Mouse (Mus musculus) heart, embryonic 16.5 days (tissue): ENCODE measurements at regions not wholly inside any gene's neighbourhood (a gene's known extent, or its start where the extent isn't known, plus 50 kb on each side); places are given as distances from the start of the nearest gene placed in this dataset.

ENCODE experiments used
- ATAC-seq: fragments of 200-750 bp; cut with Nextera tagmentation; replicated peaks from 2 replicates; pipeline ENCODE4 v1.8.0; 2017; ENCODE audit warnings: moderate number of reproducible peaks; ENCODE audit not compliant: insufficient read depth, low FRiP score; ENCODE audit errors: extremely low read depth
- H3K27ac ChIP-seq: fragments of 300-500 bp; sonication (generic); 2 replicates; pipeline ENCODE4 v1.5.1; 2014; ENCODE audit warnings: mild to moderate bottlenecking, low read length, control low read depth, moderate library complexity
- H3K27me3 ChIP-seq: fragments of 300-500 bp; sonication (generic); 2 replicates; pipeline ENCODE4 v1.6.1; 2014; ENCODE audit warnings: low read length, mixed read lengths; ENCODE audit not compliant: control insufficient read depth, insufficient read depth
- H3K36me3 ChIP-seq: fragments of 300-500 bp; sonication (generic); 2 replicates; pipeline ENCODE4 v1.6.1; 2014; ENCODE audit not compliant: control insufficient read depth, insufficient read depth
- H3K4me1 ChIP-seq: fragments of 300-500 bp; sonication (generic); 2 replicates; pipeline ENCODE4 v1.6.1; 2014; ENCODE audit warnings: low read length, mixed read lengths; ENCODE audit not compliant: control insufficient read depth, insufficient read depth
- H3K4me2 ChIP-seq: fragments of 300-500 bp; sonication (generic); 2 replicates; pipeline ENCODE4 v1.6.1; 2014; ENCODE audit warnings: low read depth, mild to moderate bottlenecking, control low read depth, low read length
- H3K4me3 ChIP-seq: fragments of 300-500 bp; sonication (generic); 2 replicates; pipeline ENCODE4 v1.5.1; 2014; ENCODE audit warnings: mild to moderate bottlenecking, control low read depth, low read length
- H3K9ac ChIP-seq: fragments of 300-500 bp; sonication (generic); 2 replicates; pipeline ENCODE4 v1.6.1; 2014; ENCODE audit warnings: low read length, control low read depth
- H3K9me3 ChIP-seq: fragments of 300-500 bp; sonication (generic); replicated peaks from 2 replicates; pipeline ENCODE4 v1.6.1; 2016; ENCODE audit warnings: low read length; ENCODE audit not compliant: control insufficient read depth
- WGBS: fragments of 180-500 bp; shearing (Covaris S2); extraction: QIAGEN DNeasy Blood & Tissue Kit; methylation state at CpG from one replicate; pipeline ENCODE4 v1.1.7; 2014; 5-methylcytosine and 5-hydroxymethylcytosine counted together

DNA sequence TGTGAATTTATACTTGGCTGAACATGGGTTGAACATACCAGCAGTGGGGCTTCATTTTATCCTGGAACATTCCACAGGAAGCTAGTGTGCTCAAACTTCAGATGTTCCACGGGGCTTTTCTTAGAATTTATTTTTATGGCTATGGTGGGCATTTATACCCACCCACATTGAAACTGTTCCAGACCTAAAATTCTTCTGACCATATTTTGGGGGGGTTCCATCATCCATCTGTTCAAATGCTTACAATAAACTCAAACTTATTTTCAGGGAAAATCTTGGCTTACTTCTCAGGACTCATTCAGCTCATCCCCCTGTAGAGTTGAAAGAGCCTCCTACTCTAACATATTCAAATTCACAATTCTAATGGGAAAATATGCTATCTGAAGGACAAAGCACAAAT lies 506.0 kb downstream of the Mettl4 start:
- no peaks in the 10 kb centered on the region for H3K27me3 ChIP-seq
- no peaks in the 10 kb centered on the region for H3K9me3 ChIP-seq
- 49% methylated on average over 1 of the region's 1 CpGs for WGBS
- no peak overlapping the region for H3K4me2 ChIP-seq
- no peak overlapping the region for H3K27ac ChIP-seq
- no peak overlapping the region for H3K4me3 ChIP-seq
- ATAC-seq = no peak
- no peak overlapping the region for H3K9ac ChIP-seq
- H3K4me1 ChIP-seq = no peaks in the 10 kb centered on the region
- H3K36me3 ChIP-seq = no peaks in the 10 kb centered on the region

DNA sequence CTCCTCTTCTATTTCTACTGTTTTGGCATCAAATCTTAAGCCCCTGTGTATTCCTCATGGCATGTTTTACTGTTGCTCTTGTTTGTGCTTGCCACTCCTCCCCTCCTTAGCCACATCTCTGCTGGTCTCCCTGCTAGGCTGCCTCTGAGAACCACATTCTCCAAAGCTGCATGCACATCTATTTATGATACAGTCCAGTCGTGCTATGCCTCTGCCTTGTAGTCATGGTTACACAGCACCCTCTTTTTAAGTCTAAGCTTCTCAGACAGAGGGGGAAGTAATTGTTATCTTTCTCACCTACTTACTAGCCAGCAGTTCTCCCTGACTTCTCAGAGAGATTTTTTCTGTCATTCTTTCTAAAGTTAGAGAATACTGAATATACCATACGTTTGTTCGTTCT lies 523.7 kb downstream of the Mettl4 start:
- no peak overlapping the region for H3K4me3 ChIP-seq
- no peak overlapping the region for H3K4me2 ChIP-seq
- no peak overlapping the region for H3K27ac ChIP-seq
- no peaks in the 10 kb centered on the region for H3K9me3 ChIP-seq
- no peak for ATAC-seq
- H3K36me3 ChIP-seq = no peaks in the 10 kb centered on the region
- H3K27me3 ChIP-seq = no peaks in the 10 kb centered on the region
- H3K9ac ChIP-seq = no peak overlapping the region
- no peaks in the 10 kb centered on the region for H3K4me1 ChIP-seq
- WGBS = 68% methylated on average over 3 of the region's 3 CpGs
